Mouse (Mus musculus) heart, postnatal 0 days (tissue): ENCODE data around the gene Pptc7.

Source experiments
- CTCF ChIP-seq: IDR thresholded peaks from 2 replicates; pipeline ENCODE4 v1.5.1; 2016; ENCODE audit warnings: antibody characterized with exemption, control low read depth, low read depth
- EP300 ChIP-seq: IDR thresholded peaks from 2 replicates; pipeline ENCODE4 v1.6.1; 2016; ENCODE audit warnings: antibody characterized with exemption, low read depth

DNA sequence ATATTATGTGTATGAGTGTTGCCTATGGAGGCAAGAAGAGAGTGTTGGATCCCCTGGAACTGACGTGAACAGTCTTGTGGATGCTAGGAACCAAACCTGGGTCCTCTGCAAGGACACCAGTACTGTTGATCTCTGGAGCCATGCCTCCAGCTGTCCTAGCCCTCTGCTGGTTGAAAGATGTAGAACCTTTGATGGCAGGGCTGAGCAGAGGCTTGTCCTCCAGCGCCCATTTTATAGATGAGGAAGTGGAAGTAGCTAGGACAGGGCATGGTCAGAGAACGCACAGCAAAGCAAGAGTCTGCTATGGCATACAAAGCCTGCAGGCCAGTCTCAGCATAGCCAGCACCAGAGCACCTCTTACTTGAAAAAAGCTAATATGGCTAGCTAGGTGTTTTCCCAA, 33.9 kb downstream of the Pptc7 start:
- peak; percentile 51 for TF ChIP-seq CTCF
- no peak for TF ChIP-seq EP300
